In the genomic region with DNA sequence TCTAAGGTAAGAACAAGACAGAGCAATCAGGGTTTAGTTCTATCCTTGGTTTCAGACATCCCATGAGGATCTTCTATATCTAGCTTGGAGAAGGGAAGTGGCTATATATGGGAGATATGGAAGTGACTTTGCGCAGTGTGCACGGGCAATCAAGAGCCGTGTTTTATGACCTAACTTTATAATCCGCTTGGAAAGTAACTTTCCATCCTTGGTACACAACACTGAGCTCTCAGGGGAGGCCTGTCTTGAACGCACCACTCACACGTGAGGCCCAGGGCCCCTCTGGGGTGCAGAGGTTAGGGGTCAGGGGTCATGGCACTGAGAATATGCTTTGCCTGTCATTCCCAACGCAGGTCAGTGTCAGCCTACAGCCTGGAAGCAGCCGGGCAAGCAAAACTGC, we compare ENCODE assay signal across 17 mouse cellular contexts. TPM values are rescaled to one million over a fixed set of nuclear protein-coding genes. Genes with fewer than 3 reads are reported as not detected.
DNase-seq lines count a peak whose midpoint lies in the region; ATAC-seq and TF ChIP-seq lines count a peak whose summit lies in the region.
"Had no signal": no experiment of that assay in that cellular context is flagged by ENCODE, and none has a peak within 500 bp of the region (broad histone marks: within the 10 kb centered on the region; RNA-seq: fewer than 3 reads in every experiment).

No protein-coding gene starts in this region.

- peak overlapping the region; percentile 40; the same call in 1 of the 2 replicates for H3K9ac ChIP-seq in heart, embryonic 13.5 days
- H3K9ac ChIP-seq in limb, embryonic 11.5 days (ENCODE audit: low read length) = no peak overlapping the region
- H3K9ac ChIP-seq in intestine, postnatal 0 days (ENCODE audit: low read depth, low read length) = no peak overlapping the region
- H3K9ac ChIP-seq: forebrain, embryonic 15.5 days; hindbrain, embryonic 14.5 days had no signal

- peak overlapping the region; percentile 88 for H3K27ac ChIP-seq in heart, embryonic 13.5 days (replicated peaks)
- H3K27ac ChIP-seq in limb, embryonic 11.5 days (replicated peaks; ENCODE audit: low read depth, low read length) = no peak overlapping the region
- H3K27ac ChIP-seq in limb, embryonic 10.5 days = no peak overlapping the region; the same call in 1 of the 2 replicates
- no peak overlapping the region for H3K27ac ChIP-seq in intestine, postnatal 0 days (ENCODE audit: low read depth, low read length)
- H3K27ac ChIP-seq: embryonic facial prominence, embryonic 10.5 days; forebrain, embryonic 15.5 days; hindbrain, embryonic 14.5 days had no signal

- no peaks in the 10 kb centered on the region for H3K27me3 ChIP-seq in heart, embryonic 13.5 days (replicated peaks)
- H3K27me3 ChIP-seq in limb, embryonic 11.5 days (ENCODE audit: control insufficient read depth, insufficient read depth, low read length) = no peaks in the 10 kb centered on the region
- H3K27me3 ChIP-seq in limb, embryonic 10.5 days (ENCODE audit: low read depth, poor library complexity, severe bottlenecking) = no peaks in the 10 kb centered on the region
- no peaks in the 10 kb centered on the region for H3K27me3 ChIP-seq in intestine, postnatal 0 days (replicated peaks; ENCODE audit: control insufficient read depth, insufficient read depth, low read length)
- H3K27me3 ChIP-seq: forebrain, embryonic 15.5 days had no signal

- no peak for TF ChIP-seq CTCF in intestine, postnatal 0 days (IDR thresholded peaks at IDR 0.05; ENCODE audit: low read depth)

- peaks cover 41% of the 10 kb centered on the region for H3K36me3 ChIP-seq in heart, embryonic 13.5 days
- no peaks in the 10 kb centered on the region; the same call in 1 of the 2 replicates for H3K36me3 ChIP-seq in limb, embryonic 11.5 days (ENCODE audit: control insufficient read depth, insufficient read depth, low read length)
- peaks cover 60% of the 10 kb centered on the region for H3K36me3 ChIP-seq in limb, embryonic 10.5 days
- peaks cover 31% of the 10 kb centered on the region for H3K36me3 ChIP-seq in intestine, postnatal 0 days (ENCODE audit: control insufficient read depth, insufficient read depth)

- WGBS in heart, embryonic 13.5 days = 73% methylated on average over 8 of the region's 8 CpGs
- WGBS in limb, embryonic 11.5 days = 68% methylated on average over 8 of the region's 8 CpGs
- 61% methylated on average over 8 of the region's 8 CpGs for WGBS in limb, embryonic 10.5 days
- WGBS in intestine, postnatal 0 days = 43% methylated on average over 8 of the region's 8 CpGs

- peaks cover 44% of the 10 kb centered on the region for H3K4me1 ChIP-seq in heart, embryonic 13.5 days
- 0 out of 2 replicates have a peak, but pooled peaks cover 2% of the 10 kb centered on the region for H3K4me1 ChIP-seq in limb, embryonic 11.5 days (ENCODE audit: control insufficient read depth, insufficient read depth, low read length)
- H3K4me1 ChIP-seq in limb, embryonic 10.5 days = peaks cover 11% of the 10 kb centered on the region
- no peaks in the 10 kb centered on the region for H3K4me1 ChIP-seq in intestine, postnatal 0 days (replicated peaks; ENCODE audit: control insufficient read depth, insufficient read depth, low read length)
- H3K4me1 ChIP-seq: forebrain, embryonic 15.5 days had no signal

- H3K4me2 ChIP-seq in heart, embryonic 13.5 days = peak overlapping the region; percentile 60
- H3K4me2 ChIP-seq in limb, embryonic 11.5 days (ENCODE audit: low read depth, severe bottlenecking) = no peak overlapping the region
- H3K4me2 ChIP-seq in intestine, postnatal 0 days (replicated peaks; ENCODE audit: low read depth) = no peak overlapping the region
- H3K4me2 ChIP-seq: forebrain, embryonic 15.5 days; hindbrain, embryonic 14.5 days had no signal

- DNase-seq in heart, adult 8-10 months (ENCODE audit: low spot score) = no peak
- DNase-seq in limb, embryonic 11.5 days (ENCODE audit: low spot score) = no peak
- DNase-seq in limb, embryonic 10.5 days (ENCODE audit: low spot score) = no peak
- DNase-seq in right cerebral cortex, postnatal 14 days = no peak
- no peak for DNase-seq in ovary, postnatal 36 days (ENCODE audit: low spot score)
- DNase-seq: adrenal gland, adult 2 months; adrenal gland, postnatal 25 days; cerebellum, adult 18-20 months; cerebellum, postnatal 10 days; gastrocnemius, postnatal 36 days; heart, adult 18-20 months; kidney, adult 18-20 months had no signal

- H3K4me3 ChIP-seq in heart, embryonic 13.5 days = no peak overlapping the region
- no peak overlapping the region for H3K4me3 ChIP-seq in limb, embryonic 11.5 days (ENCODE audit: low read depth, low read length)
- no peak overlapping the region for H3K4me3 ChIP-seq in limb, embryonic 10.5 days
- no peak overlapping the region for H3K4me3 ChIP-seq in intestine, postnatal 0 days (ENCODE audit: low read depth, low read length)
- H3K4me3 ChIP-seq: embryonic facial prominence, embryonic 10.5 days; forebrain, embryonic 15.5 days had no signal

- ATAC-seq in heart, embryonic 13.5 days (ENCODE audit: extremely low read depth, insufficient number of reproducible peaks, low FRiP score, low TSS enrichment) = no peak
- ATAC-seq in limb, embryonic 11.5 days (ENCODE audit: insufficient number of reproducible peaks, low FRiP score, low TSS enrichment, low read depth) = peak; percentile 14; the same call in 1 of the 2 replicates
- ATAC-seq in intestine, postnatal 0 days = peak; percentile 63
- ATAC-seq: forebrain, embryonic 15.5 days had no signal

- no peaks in the 10 kb centered on the region for H3K9me3 ChIP-seq in heart, embryonic 13.5 days
- H3K9me3 ChIP-seq in limb, embryonic 11.5 days (ENCODE audit: control insufficient read depth, low read length) = no peaks in the 10 kb centered on the region
- H3K9me3 ChIP-seq in limb, embryonic 10.5 days (replicated peaks) = no peaks in the 10 kb centered on the region
- H3K9me3 ChIP-seq in intestine, postnatal 0 days (ENCODE audit: control insufficient read depth) = no peaks in the 10 kb centered on the region
- H3K9me3 ChIP-seq: embryonic facial prominence, embryonic 10.5 days; forebrain, embryonic 15.5 days had no signal

RNA-seq across cellular contexts. Expression of gene Aasdh, which starts 38.5 kb away (rescaled TPM):
- 14.8 and 18.9 TPM in 2 replicates for polyA plus RNA-seq in heart, embryonic 13.5 days (2015; fragmentation: Nextera tagmentation; extraction: Ambion mirVana)
- total RNA-seq in heart, adult 8-10 months (2022) = 10 to 100 TPM; 12.5 to 23.2 (median 17.8) TPM
- polyA plus RNA-seq in limb, embryonic 11.5 days (2014; fragmentation: Nextera tagmentation; extraction: Ambion mirVana) = 16.2 and 23.9 TPM in 2 replicates
- 18.8 and 23.5 TPM in 2 replicates for polyA plus RNA-seq in limb, embryonic 10.5 days (2016; fragmentation: Nextera tagmentation; extraction: Ambion mirVana)
- polyA plus RNA-seq in intestine, postnatal 0 days (2015; fragmentation: Nextera tagmentation; extraction: Ambion mirVana) = 4.1 and 7.5 TPM in 2 replicates
